Mouse (Mus musculus) kidney, postnatal 14 days (tissue): ENCODE measurements around the gene Rftn2.

Experiments used
- DNase-seq: peaks from one replicate; pipeline ENCODE4 v3.0.0; 2022; ENCODE audit warnings: mixed read lengths

Rftn2 gene

GRCm38 (mm10) chr1:55210202-55210965 lies 16.2 kb downstream of the Rftn2 start:
- peak; percentile 30 for DNase-seq

GRCm38 (mm10) chr1:55208500-55209140 lies 18.0 kb downstream of the Rftn2 start:
- DNase-seq: no peak

DNA sequence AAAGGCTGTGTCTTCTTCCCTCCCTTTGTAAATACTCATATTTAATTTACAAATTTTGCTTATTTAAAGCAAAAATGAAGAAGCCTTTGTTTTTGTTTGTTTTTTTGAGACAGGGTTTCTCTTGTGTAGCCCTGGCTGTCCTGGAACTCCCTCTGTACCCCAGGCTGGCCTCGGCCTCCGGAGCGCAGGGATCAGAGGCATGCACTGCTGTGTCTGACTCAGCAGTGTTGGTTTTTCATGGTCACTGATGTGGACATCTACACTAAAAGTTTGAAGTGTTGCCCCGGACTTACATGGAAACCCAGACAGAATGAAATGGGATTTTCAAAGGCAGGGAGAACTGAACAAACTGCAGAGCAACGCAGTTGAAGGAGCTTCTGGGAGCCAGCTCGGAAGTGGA lies 19.0 kb downstream of the Rftn2 start:
- no peak for DNase-seq

GRCm38 (mm10) chr1:55205808-55206327 lies 20.7 kb downstream of the Rftn2 start:
- no peak for DNase-seq

- DNase-seq: peak; percentile 62
Measured at GRCm38 (mm10) chr1:55201850-55202752, 24.5 kb downstream of the Rftn2 start.

GRCm38 (mm10) chr1:55198719-55199118 lies 27.9 kb downstream of the Rftn2 start:
- no peak for DNase-seq

DNA sequence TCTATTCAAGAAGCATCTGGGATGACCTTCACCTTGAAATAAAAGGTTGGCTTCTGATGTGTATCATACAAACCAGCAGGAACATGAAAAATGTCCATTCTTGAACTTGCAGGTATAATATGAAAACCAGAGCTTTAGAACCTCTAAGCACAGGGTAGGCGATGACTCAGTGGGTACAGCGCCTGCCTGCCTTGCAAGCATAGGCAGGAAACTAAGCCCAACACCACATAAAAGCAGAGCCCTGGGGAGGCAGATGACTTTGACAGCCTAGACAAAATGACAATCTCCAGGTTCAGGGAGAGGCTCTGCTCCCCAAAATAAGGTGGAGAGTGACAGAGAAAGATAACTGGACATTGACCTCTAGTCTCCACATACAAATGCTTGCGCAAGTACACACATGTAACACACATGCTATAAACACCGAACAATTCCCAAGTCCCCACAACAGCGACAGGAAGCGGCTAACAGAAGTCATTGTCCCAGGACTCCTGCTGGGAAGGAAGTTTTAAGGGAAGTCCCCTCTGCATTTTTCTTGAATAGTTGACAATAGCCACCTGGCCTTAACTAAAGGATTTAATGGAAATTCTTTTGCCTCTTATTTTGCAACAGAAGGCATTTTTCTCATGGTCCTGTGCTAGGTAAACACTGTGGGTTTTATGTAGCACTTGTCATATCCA lies 30.1 kb downstream of the Rftn2 start:
- DNase-seq: peak; percentile 35

- no peak for DNase-seq
Measured at GRCm38 (mm10) chr1:55195021-55195420, 31.6 kb downstream of the Rftn2 start.

- DNase-seq: no peak
Measured at GRCm38 (mm10) chr1:55194064-55194915, 32.3 kb downstream of the Rftn2 start.

DNA sequence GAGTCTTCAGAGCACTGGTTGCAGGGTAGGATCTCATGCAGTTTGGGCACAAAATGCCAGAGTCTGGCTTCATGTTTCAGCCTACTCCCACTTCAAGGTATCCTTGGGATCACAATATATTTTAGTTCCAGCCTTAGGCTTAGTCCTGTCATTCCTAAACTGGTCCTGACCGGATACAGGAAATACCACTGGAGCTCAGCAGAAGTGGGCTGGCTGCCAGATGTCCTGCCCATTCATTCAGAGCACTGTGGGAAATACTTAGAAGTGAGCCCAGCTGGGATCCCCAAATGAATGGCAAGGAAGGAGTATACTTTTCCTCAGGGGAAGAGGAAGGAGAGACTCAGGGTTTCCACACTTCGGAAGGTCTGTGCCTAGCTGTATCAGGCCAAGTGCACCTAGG lies 33.3 kb downstream of the Rftn2 start:
- peak; percentile 91 for DNase-seq

- DNase-seq: peak; percentile 37
Measured at GRCm38 (mm10) chr1:55192824-55193223, 33.8 kb downstream of the Rftn2 start.

GRCm38 (mm10) chr1:55192015-55192414 lies 34.6 kb downstream of the Rftn2 start:
- DNase-seq: no peak

DNA sequence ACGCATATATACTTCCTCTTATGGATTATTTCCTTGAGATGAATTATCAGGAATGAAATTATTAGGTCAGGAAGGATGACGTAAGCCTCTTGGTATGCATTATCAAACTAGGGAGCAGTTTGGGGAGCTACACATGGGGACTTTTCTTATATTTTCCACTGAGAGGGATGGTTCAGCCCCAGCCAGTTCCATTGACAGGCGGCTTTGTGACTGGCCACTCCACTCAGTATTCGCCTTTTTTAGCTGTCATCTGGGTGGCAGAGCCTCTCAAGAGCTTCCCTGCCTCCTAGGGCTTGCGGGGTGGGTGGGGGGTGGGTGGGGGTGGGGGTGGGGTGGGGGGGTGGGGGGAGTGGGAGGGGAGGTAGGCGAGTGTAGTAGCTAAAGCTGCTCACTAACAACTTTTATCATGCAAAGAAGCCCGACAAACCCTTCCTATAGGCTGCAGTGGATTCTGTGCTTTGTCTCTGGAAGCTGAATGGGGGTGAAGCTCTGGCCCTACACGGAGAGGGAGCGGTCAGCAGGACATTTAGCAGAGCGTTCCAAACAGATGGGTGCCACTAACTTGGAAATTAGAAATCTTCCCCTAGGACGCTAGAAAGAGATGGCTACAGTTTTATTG lies 39.9 kb downstream of the Rftn2 start:
- no peak for DNase-seq

GRCm38 (mm10) chr1:55185718-55186117 lies 40.9 kb downstream of the Rftn2 start:
- DNase-seq: no peak

- DNase-seq: no peak
Measured at GRCm38 (mm10) chr1:55182392-55182791, 44.2 kb downstream of the Rftn2 start.

GRCm38 (mm10) chr1:55179917-55180566 lies 46.5 kb downstream of the Rftn2 start:
- DNase-seq: no peak

GRCm38 (mm10) chr1:55174558-55175034 lies 52.0 kb downstream of the Rftn2 start:
- DNase-seq: no peak

DNA sequence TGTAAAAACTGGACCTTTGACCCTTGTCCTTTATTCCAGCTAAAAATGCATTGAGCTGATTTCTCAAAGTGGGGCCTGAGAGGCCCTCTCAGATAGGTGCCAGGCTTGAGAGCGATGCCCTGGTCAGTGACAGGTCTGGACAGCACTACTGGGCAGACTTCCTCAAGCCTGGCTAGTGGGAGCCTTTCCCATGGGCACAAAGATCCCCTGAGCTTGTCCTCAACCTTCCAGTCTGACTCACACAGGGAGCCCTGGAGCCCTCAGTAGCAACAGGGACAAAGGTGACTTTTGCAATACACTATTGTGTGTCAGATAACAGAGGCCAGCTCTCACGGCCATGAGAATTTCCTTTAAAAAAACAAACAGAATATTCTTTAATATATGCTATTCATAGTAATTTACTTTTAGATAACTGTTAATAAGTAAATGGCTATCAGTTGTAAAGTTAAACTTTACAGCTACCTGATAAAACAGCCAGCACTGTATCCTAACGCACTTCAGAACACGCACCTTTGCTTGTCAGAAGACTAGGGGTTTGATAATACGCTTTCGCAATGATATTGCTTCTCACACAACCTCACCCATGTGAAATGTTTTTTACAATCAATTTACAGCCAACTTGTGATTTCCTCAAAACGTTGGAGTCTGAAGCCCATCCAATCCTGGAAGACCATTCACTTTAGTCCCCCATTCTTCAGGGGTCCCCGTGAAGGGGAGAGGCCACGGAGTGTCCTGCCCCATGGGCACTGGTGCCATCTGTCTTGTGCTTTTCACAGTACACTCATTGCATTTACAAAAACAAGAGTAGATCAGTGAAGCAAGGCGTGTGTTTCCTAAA lies 52.6 kb downstream of the Rftn2 start:
- DNase-seq: no peak
